Mouse (Mus musculus) brain, embryonic 14.5 days (tissue): ENCODE results near the gene Lipt1. TPM values are rescaled to one million over a fixed set of nuclear protein-coding genes. Genes with fewer than 3 reads are reported as not detected.

Experiments used
- DNase-seq: peaks from one replicate; pipeline ENCODE4 v3.0.0-alpha.2; 2011; ENCODE audit warnings: low read depth
- CTCF ChIP-seq: fragments of 200-500 bp; IDR thresholded peaks from 2 replicates; pipeline ENCODE4 v1.5.1; 2012; ENCODE audit warnings: inconsistent platforms, mild to moderate bottlenecking, moderate library complexity, borderline replicate concordance; ENCODE audit not compliant: insufficient read depth, insufficient read length; ENCODE audit errors: extremely low read depth
- POLR2A ChIP-seq: fragments of 200-500 bp; IDR thresholded peaks from 2 replicates; pipeline ENCODE4 v1.6.1; 2012; ENCODE audit warnings: mild to moderate bottlenecking, inconsistent platforms, borderline replicate concordance; ENCODE audit not compliant: poor library complexity, insufficient read depth, insufficient read length, severe bottlenecking; ENCODE audit errors: extremely low read depth
- polyA plus RNA-seq: library from polyadenylated mRNA; depleted of rRNA; stranded (reverse); fragments of >200 nt; gene quantifications from 2 replicates; pipeline ENCODE4 v1.2.3, GENCODE M21; 2012

Lipt1 gene
- polyA plus RNA-seq, 1 experiment = 4.8 TPM

DNA sequence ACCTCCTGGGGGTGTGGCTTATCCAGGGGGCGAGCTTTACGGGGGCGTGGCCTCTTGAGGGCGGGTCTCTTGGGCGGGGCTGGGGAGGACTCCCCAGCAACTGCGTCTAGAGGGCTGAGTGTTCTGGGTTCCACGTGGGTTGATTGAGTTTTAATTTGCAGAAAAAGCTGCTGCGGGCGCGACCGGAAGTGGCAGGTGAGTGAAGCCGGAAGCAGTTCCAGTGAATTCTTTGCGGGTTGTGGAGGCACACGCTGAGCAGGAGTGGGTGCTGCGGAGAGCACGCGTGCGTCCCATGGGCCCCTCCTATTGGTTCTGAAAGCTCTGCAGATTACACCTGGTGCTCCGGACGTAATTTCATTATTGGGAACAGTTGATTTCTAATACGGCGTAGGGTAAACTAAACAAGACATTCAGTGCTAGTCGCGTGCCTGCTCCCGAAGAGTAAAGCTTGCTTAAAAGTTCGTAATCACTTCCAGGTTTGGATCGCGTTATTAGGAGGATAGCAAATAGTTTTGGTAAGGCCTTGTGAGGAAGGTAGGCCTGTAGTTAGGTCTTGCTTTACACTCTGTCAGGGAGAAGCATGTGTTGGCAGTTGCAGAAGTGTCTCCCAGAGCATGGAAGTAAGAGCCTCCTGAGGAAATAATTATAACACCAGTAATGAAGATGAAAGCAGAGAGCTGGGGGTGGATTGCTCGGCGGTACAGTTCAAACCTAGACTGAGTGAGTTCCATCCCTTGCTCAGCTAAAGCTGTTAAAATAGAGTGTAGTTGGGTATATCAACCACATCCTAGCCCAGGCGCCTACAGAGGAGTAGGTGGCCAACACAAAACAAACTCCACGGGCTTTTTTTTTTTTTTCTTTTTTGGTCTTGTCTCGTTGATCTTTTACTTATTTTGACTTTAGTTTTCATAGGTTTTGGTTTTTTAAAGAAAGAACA lies 861 bp downstream of the Lipt1 start:
- peak; percentile 92 for DNase-seq
- TF ChIP-seq POLR2A = no peak
- no peak for TF ChIP-seq CTCF

DNA sequence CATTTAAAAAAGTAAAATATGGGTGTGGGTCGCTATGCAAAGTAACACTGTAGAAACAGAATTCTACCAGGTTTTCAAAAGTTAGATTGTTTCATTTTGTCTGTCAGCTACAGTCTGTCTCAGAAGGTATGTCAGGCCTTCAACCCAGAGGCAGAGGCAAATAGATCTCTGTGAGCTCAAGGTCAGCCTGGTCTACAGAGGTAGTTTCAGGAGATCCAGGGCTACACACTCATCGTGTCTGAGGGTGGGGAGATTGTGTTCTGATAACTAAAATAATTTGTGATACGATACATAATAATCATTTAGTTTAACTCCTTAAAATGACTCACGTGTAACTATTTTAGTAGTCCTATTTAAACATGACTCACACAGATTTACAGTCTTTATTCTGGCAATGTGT lies 1.6 kb downstream of the Lipt1 start:
- no peak for TF ChIP-seq POLR2A
- no peak for TF ChIP-seq CTCF
- no peak for DNase-seq

DNA sequence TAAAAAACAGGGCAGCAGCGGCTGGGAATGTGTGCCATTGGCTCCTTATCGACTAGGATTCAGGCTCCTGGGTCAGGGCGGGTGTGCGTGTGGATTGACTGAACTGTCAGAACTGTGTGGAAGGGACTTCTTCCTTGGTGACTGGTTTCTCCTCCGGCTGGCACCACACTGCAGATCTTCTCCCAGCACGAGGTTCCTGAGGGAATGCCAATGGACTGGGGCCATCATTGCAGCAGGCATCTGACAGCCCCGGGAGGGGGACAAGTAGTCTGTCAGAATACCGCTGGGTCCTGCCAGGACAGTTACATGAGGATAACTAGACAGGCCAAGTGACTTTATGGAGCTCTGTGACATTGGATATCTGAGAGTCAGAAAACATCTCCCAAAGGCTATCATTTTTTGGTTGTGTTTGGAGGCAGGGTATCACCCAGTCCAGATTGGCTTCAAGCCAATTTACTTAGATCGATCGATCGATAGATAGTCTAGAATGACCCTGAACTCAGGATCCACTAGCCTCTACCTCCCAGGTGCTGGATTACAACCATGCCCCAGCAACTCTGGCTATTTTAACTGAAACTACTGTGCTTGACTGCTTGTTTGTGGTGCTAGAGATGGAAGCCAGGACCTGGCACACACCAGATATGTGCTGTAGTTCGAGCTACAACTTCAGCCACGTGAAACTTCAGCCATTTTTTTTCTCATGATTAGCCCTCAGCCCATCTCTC lies 6.4 kb downstream of the Lipt1 start:
- no peak for DNase-seq
- no peak for TF ChIP-seq POLR2A
- TF ChIP-seq CTCF = no peak

DNA sequence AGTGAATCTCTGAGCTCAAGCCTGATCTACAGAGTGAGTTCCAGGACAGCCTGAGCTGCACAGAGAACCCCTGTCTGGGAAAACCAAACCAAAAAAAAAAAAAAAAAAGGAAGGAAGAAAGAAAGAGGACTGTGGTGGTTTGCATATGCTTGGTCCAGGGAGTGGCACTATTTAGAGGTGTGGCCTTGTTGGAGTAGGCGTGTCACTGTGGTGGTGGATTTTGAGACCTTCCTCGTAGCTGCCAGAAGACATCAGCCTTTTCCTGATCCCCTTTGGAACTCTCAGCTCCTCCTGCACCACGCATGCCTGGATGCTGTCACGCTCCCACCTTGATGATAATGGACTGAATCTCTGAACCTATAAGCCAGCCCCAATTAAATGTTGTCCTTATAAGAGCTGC lies 11.9 kb downstream of the Lipt1 start:
- TF ChIP-seq POLR2A (no peak), CTCF (no peak)
- no peak for DNase-seq

DNA sequence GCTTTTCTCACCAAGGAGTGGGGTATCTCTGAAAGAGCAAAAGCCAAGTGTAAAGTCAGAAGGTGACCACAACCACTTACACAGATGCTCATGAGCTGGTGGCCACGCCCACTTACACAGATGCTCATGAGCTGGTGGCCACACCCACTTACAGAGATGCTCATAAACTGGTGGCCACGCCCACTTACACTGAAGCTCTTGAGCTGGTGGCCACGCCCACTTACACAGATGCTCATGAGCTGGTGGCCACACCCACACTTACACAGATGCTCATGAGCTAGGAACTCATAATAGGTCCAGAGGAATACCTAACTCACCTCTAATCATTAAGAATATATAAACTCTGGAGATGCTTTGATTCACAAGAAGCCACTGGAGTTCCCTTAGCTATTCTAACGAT lies 12.9 kb downstream of the Lipt1 start:
- TF ChIP-seq CTCF = no peak
- no peak for TF ChIP-seq POLR2A
- DNase-seq = no peak

DNA sequence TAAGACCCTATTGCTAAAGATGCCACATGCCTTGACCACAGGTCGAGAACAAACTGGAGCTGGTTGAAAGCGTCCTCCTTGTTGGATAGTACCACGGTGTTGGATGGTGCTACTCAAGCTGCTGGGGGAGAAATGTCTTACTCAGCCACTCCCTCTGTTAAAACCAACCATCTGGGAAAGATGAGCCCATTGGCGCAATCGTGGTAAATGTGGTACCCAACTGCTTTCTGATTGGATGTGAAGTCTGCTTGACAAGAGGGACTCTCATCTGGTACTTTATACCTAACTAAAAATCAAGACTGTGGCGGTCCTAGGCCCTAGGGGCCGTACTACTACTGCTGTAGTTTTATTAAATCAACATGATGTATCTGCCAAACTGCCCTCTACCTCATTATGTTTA lies 17.7 kb downstream of the Lipt1 start:
- TF ChIP-seq CTCF (no peak), POLR2A (no peak)
- DNase-seq = no peak

DNA sequence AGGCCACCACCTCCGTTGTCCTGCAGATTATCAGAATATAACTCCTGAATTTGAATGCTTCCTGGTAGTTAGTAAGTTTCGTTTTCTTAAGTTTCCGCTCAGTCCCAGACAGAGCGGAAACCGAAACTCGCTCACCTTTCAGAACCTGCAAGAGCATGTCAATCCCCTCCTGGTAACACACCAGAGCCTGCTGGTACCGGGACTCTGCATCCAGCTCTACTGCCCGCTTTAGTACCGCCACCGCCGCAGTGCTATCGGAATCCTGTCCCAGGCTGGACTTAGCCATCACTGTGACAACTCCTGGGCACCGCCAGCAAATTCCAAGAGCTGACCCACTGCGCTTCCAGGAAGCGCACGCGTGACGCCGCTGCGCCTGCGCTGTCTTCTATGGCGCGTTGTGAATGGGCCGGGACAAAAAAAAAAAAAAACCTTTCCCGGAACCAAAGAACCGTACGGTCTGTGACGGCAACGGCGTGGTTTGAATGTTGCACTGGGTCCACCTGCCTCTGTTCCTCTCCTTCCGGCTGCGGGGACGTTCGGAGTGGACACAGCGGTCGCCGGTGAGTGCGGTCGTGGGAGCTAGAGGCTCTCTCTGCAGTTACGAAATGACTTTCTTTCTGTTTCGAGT lies 18.6 kb downstream of the Lipt1 start, which contains the start of the genes Mitd1 and Mrpl30:
Gene Mitd1, minus strand, starts transcription at position 387 of the 628 bp plus-strand sequence.
Gene Mrpl30, plus strand, starts transcription at position 453 of the 628 bp plus-strand sequence.
- TF ChIP-seq POLR2A = peak; percentile 28; the same call in 1 of the 2 replicates
- no peak for TF ChIP-seq CTCF
- peak; percentile 97 for DNase-seq

DNA sequence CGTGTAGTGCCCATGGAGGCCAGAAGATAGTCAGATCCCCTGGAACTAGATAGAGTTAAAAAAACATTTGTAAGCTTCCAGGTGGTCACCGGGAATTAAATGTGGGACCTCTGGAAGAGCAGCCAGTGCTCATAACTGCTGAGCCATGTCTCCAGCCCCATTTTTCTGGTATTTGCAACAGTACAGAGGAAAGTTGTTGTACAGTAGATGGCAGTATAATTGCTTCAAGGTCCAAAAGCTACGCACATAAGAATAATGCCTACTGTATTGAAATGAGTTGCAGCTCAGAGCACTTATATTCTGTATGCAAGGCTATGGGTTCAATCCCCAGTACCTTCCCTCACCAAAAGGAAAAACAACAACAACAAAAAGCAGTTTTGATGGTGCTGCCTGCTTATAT lies 19.9 kb downstream of the Lipt1 start:
- no peak for TF ChIP-seq POLR2A
- TF ChIP-seq CTCF = no peak
- DNase-seq = peak; percentile 37

DNA sequence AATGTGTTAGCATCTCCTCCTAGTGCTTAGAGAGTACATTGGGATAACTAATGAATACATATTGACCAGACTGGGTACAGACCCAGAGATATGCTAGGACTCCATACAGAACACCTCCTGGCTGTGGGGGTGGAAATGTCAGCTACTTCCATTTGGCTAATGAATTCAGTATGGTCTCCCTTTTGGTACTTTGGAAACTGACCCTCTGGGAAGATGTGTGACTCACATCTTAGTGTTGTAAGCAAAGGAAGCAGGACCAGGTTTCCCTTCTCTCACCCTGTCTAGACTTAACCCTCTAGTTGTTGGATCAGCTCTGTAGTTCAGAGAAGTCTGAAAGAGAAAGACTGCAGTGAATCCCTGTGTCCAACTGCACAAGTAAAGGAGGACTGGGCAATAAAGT lies 23.1 kb downstream of the Lipt1 start:
- no peak for DNase-seq
- TF ChIP-seq POLR2A (no peak), CTCF (no peak)

DNA sequence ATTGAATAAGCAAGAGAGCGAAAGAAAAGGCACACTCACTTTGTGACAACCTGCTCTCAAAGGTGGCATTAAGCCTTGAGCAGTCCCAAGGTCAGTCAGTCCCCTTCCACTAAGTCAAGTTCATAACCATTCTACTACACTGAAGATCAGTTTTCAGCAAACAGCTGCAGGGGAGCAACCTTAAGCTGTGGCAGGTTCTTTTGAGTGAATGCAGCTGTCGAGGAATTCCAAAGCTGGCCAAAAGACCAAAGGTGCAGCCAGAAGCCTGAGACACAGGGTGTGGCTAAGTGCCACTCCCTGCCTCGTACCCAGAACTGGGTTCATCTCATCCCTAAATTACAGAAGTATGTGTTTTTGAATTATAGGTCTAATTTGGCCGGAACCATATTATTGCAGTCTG lies 28.3 kb downstream of the Lipt1 start:
- no peak for DNase-seq
- TF ChIP-seq POLR2A = no peak
- TF ChIP-seq CTCF = no peak

DNA sequence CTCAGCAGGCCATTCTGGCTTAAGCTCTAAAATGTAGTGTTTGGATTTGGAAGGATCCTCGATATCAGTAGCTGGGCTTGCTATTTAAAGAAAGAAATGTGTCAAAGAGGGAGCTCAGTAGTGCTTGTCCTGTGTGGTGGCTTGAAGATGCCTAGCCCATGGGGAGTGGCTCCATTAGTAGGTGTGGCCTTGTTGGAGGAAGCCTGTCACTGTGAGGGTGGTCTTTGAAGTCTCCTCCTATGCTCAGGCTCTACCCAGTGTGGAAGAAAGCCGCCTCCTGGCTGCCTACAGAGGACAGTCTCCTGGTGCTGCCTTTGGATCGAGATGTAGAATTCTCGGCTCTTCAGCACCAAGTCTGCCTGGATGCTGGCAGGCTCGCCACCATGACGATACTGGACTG lies 28.8 kb downstream of the Lipt1 start:
- no peak for TF ChIP-seq POLR2A
- no peak for TF ChIP-seq CTCF
- DNase-seq = no peak

DNA sequence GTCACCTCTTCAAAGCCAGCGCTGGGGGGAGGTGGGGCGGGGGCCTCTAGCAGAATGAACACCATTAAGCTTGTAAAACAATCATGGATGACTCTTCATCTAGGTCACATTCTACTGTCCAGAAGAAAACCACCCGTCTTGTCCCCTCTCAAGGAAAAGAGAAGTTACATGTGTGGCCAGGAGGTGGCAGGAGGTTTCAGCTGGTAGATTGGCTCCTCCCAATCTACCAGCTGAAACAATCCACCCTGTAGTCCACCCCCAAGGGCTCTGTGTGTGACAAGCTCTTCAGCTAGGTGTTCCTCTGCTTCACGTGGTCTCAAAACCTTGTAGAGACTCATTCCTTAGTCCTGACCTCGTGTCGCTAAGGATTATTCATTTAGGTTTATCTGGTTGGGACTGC lies 31.6 kb downstream of the Lipt1 start:
- DNase-seq = peak; percentile 43

More for the DNA sequence above, 31.6 kb downstream of the Lipt1 start:
- TF ChIP-seq POLR2A (no peak), CTCF (peak; percentile 32; the same call in 1 of the 2 replicates)
